Mouse (Mus musculus) spleen, adult 2 months (tissue): ENCODE data around the gene Trpc1. TPM values are rescaled to one million over a fixed set of nuclear protein-coding genes. Genes with fewer than 3 reads are reported as not detected.

Experiments
- DNase-seq, 2 experiments: peaks; one replicate each; pipeline versions ENCODE4 v3.0.0 to v3.0.0-alpha.2; 2012 to 2021; ENCODE audit warnings: low spot score in 2 of 2, low read depth in 1 of 2
- H3K27ac ChIP-seq: fragments of 200-500 bp; 2 replicates; pipeline ENCODE4 v1.5.1; 2012; ENCODE audit warnings: low read length, inconsistent platforms; ENCODE audit not compliant: insufficient read depth
- H3K27me3 ChIP-seq: fragments of 200-500 bp; 2 replicates; pipeline ENCODE4 v1.6.1; 2012; ENCODE audit warnings: mild to moderate bottlenecking, moderate library complexity, low read length, inconsistent platforms; ENCODE audit not compliant: control insufficient read depth, insufficient read depth
- H3K36me3 ChIP-seq: fragments of 200-500 bp; 2 replicates; pipeline ENCODE4 v1.6.1; 2012; ENCODE audit warnings: mild to moderate bottlenecking, low read length, inconsistent platforms; ENCODE audit not compliant: control insufficient read depth, insufficient read depth
- H3K4me1 ChIP-seq: fragments of 200-500 bp; 2 replicates; pipeline ENCODE4 v1.6.1; 2011; ENCODE audit warnings: inconsistent platforms; ENCODE audit not compliant: control insufficient read depth, insufficient read depth, insufficient read length
- H3K4me3 ChIP-seq: fragments of 200-500 bp; 2 replicates; pipeline ENCODE4 v1.5.1; 2011; ENCODE audit warnings: mild to moderate bottlenecking, inconsistent platforms; ENCODE audit not compliant: insufficient read depth, insufficient read length; ENCODE audit errors: extremely low read depth
- CTCF ChIP-seq: fragments of 200-500 bp; IDR thresholded peaks from 2 replicates; pipeline ENCODE4 v1.5.1; 2011; ENCODE audit warnings: mild to moderate bottlenecking, inconsistent platforms; ENCODE audit not compliant: insufficient read depth, insufficient read length, insufficient replicate concordance; ENCODE audit errors: extremely low read depth
- POLR2A ChIP-seq: fragments of 200-500 bp; IDR thresholded peaks from 2 replicates; pipeline ENCODE4 v1.6.1; 2011; ENCODE audit warnings: low read depth, low read length, inconsistent platforms
- WGBS: fragments of 180-500 bp; shearing (Covaris S2); methylation state at CpG from one replicate; pipeline ENCODE4 v1.1.7; 2018; 5-methylcytosine and 5-hydroxymethylcytosine counted together
- polyA plus RNA-seq: library from polyadenylated mRNA; depleted of rRNA; stranded (reverse); fragments of >200 nt; gene quantifications from 2 replicates; pipeline ENCODE4 v1.2.3, GENCODE M21; 2012

Gene Trpc1
- polyA plus RNA-seq, 1 experiment = 1.0 TPM

DNA sequence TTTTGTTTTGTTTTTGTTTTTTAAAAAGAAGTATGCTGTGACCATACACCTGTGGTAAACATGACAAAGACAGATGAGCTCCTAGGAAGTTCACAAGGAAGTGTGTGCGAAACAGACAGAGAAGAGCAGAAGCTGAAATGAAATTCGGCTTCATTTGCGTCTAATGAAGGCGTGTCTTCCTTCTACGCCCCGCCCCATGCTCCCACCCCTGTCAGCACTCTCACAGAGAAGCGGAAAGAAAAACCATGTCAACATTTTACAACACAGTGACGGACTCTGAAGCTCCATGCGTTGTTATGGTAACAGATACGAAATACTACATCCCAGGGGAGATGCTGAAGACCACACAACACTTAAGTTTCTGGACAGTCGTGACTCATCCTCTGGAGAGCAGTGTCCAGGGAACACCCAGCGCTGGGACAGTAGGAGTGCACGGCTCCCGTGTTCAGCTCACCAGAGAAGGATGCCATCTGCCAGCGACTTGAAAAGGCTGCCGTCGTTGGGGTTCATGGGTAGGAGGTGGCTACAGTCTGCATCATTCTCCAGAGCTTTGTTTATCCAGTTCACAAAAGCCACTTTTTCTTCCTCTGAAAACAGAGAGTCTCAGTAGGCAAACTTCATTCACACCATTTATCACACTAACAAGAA is 33.6 kb upstream of the Trpc1 start:
- H3K4me1 ChIP-seq = no peaks in the 10 kb centered on the region
- H3K27ac ChIP-seq = no peak overlapping the region
- no peak for DNase-seq
- WGBS = 73% methylated on average over 17 of the region's 17 CpGs
- H3K4me3 ChIP-seq = no peak overlapping the region
- TF ChIP-seq POLR2A (no peak), CTCF (no peak)
- H3K36me3 ChIP-seq = no peaks in the 10 kb centered on the region
- no peaks in the 10 kb centered on the region for H3K27me3 ChIP-seq

DNA sequence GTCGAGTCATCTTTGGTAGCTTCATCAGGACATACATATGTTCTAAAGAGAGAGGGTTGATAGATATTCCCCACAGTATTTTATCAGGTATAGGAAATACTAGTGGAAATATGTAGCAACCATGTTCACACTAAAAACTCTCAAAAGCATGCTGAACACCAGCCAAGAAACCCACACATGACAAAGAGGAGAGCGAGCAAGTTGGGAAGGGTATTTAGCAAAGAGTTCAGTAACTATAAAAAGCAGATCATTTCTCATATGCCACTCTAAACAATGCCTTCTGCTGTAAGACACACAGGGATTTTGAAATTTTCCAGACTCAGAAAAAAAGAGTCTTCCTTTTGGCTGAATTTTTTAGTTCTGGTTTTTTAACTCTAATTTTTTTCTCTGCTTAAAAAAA is 21.5 kb upstream of the Trpc1 start:
- Histone ChIP-seq H3K27ac (no peak overlapping the region), H3K4me3 (no peak overlapping the region), H3K27me3 (no peaks in the 10 kb centered on the region; the same call in 1 of the 2 replicates), H3K36me3 (no peaks in the 10 kb centered on the region), H3K4me1 (no peaks in the 10 kb centered on the region)
- TF ChIP-seq CTCF (no peak), POLR2A (no peak)
- DNase-seq = no peak
- 75% methylated on average over 2 of the region's 2 CpGs for WGBS

DNA sequence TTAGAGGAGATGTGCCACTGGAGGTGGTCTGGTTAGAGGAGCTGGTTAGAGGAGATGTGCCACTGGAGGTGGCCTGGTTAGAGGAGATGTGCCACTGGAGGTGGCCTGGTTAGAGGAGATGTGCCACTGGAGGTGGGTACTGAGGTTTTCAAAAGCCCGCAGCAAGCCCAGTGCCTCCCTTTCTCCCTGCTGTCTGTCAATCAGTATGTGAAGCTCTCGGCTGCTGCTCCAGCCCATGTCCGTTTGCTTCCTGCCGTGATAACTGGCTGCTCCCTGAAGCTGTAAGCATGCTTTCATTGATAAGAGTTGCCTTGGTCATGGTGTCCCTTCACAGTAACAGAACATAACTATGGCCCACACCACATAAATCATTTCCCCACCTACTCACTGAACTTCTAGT is 13.0 kb upstream of the Trpc1 start:
- no peak for DNase-seq
- H3K4me3 ChIP-seq = no peak overlapping the region
- H3K36me3 ChIP-seq = no peaks in the 10 kb centered on the region
- no peaks in the 10 kb centered on the region for H3K4me1 ChIP-seq
- WGBS = 83% methylated on average over 4 of the region's 4 CpGs
- no peaks in the 10 kb centered on the region for H3K27me3 ChIP-seq
- no peak for TF ChIP-seq CTCF
- TF ChIP-seq POLR2A = no peak
- H3K27ac ChIP-seq = no peak overlapping the region

DNA sequence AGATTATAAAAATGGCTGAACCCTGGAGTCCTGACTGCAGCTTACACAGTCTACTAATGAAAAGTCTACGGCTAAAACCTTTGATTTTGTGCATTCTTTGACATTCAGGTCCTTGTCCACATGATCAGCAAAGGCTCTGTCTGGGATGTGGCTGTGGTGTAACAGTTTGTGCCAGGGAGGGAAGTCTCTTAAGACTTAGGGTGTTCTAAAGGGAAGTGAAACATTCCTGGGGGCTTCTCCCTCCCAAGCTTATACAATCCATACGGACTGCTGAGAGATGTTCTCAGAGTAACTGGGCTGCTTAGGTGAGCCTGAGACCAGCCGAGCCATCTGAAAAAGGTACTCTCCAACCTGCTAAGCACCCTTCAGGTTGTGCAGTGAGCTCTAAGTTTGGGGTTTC is 12.1 kb upstream of the Trpc1 start:
- TF ChIP-seq CTCF (no peak), POLR2A (no peak)
- Histone ChIP-seq H3K27ac (no peak overlapping the region), H3K4me1 (no peaks in the 10 kb centered on the region), H3K27me3 (no peaks in the 10 kb centered on the region), H3K4me3 (no peak overlapping the region), H3K36me3 (no peaks in the 10 kb centered on the region)
- DNase-seq = no peak
- WGBS = 79% methylated on average over 3 of the region's 3 CpGs

DNA sequence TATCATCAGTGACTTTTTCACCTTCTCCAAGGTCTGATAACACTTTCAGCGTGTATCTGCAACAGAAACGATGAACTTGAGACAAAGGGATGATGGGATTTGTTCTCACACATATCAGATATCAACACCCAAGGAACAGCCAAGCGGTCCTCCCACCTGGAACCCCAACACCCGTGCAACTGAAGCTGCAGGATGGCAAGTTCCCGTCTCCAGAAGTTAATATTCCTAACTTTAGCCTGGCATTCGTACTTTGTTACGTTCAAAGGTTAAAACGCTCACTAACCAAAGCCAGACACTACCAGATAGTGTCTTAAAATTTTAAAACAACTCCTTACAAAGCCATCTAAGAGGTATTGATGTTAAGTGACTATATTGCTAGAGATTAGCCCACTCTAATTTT is 11.2 kb upstream of the Trpc1 start:
- H3K4me3 ChIP-seq = no peak overlapping the region
- TF ChIP-seq POLR2A (no peak), CTCF (no peak)
- 89% methylated on average over 8 of the region's 8 CpGs for WGBS
- no peak overlapping the region for H3K27ac ChIP-seq
- no peaks in the 10 kb centered on the region for H3K36me3 ChIP-seq
- no peak for DNase-seq
- no peaks in the 10 kb centered on the region for H3K4me1 ChIP-seq
- no peaks in the 10 kb centered on the region for H3K27me3 ChIP-seq

DNA sequence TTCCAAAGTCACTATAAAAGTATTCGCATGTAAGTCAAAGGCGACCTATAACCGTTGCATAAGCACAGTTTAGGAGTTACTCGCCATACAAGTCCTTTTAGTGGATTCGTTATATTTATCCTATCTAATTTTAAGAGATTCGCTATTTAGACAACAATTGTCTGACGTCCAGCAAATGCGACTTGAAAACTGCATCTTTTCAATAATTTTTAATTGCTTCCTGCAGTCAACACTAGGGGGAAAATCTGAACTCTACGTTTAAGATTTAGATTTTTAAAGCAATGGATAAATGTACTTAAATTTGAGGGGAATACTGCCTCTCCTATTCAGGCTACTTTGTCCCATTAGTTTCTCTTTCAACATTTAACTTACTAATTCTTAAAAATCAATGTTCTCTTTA is 571 bp upstream of the Trpc1 start:
- WGBS = 42% methylated on average over 9 of the region's 9 CpGs

DNA sequence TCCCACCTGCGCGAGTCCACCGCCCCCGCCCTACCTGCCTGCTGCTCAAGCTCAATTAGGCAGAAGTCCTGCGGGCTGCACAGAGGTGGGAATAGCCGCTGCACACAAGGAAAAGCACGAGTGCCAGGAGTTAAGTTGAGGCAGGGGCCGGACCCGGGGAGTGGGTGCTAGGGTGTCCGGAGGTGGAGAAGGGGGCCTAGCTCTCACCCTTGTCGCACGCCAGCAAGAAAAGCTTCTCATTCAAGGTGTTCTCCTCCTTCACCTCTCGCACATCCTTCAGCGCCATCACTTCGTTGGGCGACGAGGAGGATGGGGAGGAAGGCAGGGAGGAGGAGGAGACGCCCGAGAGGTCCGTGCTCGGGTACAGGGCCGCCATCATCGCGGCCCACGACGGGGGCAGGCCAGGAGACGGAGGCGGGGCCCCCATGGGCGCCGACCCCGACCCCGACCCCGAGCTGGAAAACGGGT is 680 bp downstream of the Trpc1 start:
- no peak for DNase-seq
- Histone ChIP-seq H3K4me1 (peaks cover 5% of the 10 kb centered on the region), H3K36me3 (no peaks in the 10 kb centered on the region), H3K27me3 (peaks cover 13% of the 10 kb centered on the region), H3K27ac (no peak overlapping the region), H3K4me3 (peak overlapping the region; percentile 58; the same call in 1 of the 2 replicates)
- WGBS = 9% methylated on average over 34 of the region's 34 CpGs
- TF ChIP-seq POLR2A (no peak), CTCF (no peak)

More for the DNA sequence above, 571 bp upstream of the Trpc1 start:
- TF ChIP-seq CTCF (no peak), POLR2A (no peak)
- Histone ChIP-seq H3K27me3 (peaks cover 13% of the 10 kb centered on the region), H3K4me1 (peaks cover 5% of the 10 kb centered on the region), H3K27ac (no peak overlapping the region), H3K4me3 (no peak overlapping the region), H3K36me3 (no peaks in the 10 kb centered on the region)
- no peak for DNase-seq
